Comparison of ENCODE assay signal across 8 mouse cellular contexts in genomic region chr5:48138849-48139487, GRCm38 (mm10).
DNase-seq lines count a peak whose midpoint lies in the region; ATAC-seq and TF ChIP-seq lines count a peak whose summit lies in the region.
"Had no signal": no experiment of that assay in that cellular context is flagged by ENCODE, and none has a peak within 500 bp of the region (broad histone marks: within the 10 kb centered on the region; RNA-seq: fewer than 3 reads in every experiment).

No protein-coding gene starts in this region.

- no peaks in the 10 kb centered on the region for H3K36me3 ChIP-seq in hindbrain, embryonic 16.5 days (ENCODE audit: control insufficient read depth, insufficient read depth, low read length)
- no peaks in the 10 kb centered on the region for H3K36me3 ChIP-seq in neural tube, embryonic 13.5 days

- H3K27ac ChIP-seq in left cerebral cortex, adult 2 months: no peak overlapping the region
- no peak overlapping the region for H3K27ac ChIP-seq in hindbrain, embryonic 16.5 days (ENCODE audit: low read depth, low read length)
- no peak overlapping the region for H3K27ac ChIP-seq in neural tube, embryonic 13.5 days (replicated peaks)

- peak; percentile 33 for TF ChIP-seq CTCF in left cerebral cortex, adult 2 months (IDR thresholded peaks at IDR 0.05)
- peak; percentile 40; the same call in 1 of the 2 replicates for TF ChIP-seq CTCF in brain, embryonic 14.5 days (IDR thresholded peaks at IDR 0.05; ENCODE audit: borderline replicate concordance, extremely low read depth, insufficient read depth, insufficient read length)

- no peak for DNase-seq in left cerebral cortex, adult 2 months (ENCODE audit: extremely low spot score in 1 of 2, low spot score in 2 of 2)
- DNase-seq in left cerebral cortex, postnatal 25 days (ENCODE audit: low spot score in 2 of 2): no peak
- DNase-seq in brain, embryonic 14.5 days (ENCODE audit: low read depth): peak; percentile 79
- DNase-seq in cerebellum, postnatal 25 days: no peak
- no peak for DNase-seq in left cerebral cortex, adult 9 months (ENCODE audit: low spot score in 2 of 2)
- DNase-seq: gastrocnemius, postnatal 25 days had no signal

- H3K4me2 ChIP-seq in hindbrain, embryonic 16.5 days (ENCODE audit: low read length): no peak overlapping the region
- no peak overlapping the region for H3K4me2 ChIP-seq in neural tube, embryonic 13.5 days

- WGBS in hindbrain, embryonic 16.5 days: 17% methylated on average over 8 of the region's 8 CpGs
- WGBS in neural tube, embryonic 13.5 days: 10% methylated on average over 8 of the region's 8 CpGs

- intact Hi-C loops in left cerebral cortex, adult 2 months (cut with DNase I): loop anchor here (5.0 to 10.0 kb wide), 5 partner anchors 103 to 1694 kb away; partner anchors contain the start of gene Slit2
- intact Hi-C loops in left cerebral cortex, postnatal 25 days (cut with DNase I): loop anchor here (1.0 to 10.0 kb wide), 4 partner anchors 101 to 1694 kb away; no protein-coding TSS in a partner anchor

- no peak overlapping the region for H3K9ac ChIP-seq in hindbrain, embryonic 16.5 days (ENCODE audit: low read depth, low read length)
- H3K9ac ChIP-seq in neural tube, embryonic 13.5 days: no peak overlapping the region

- TF ChIP-seq POLR2A in brain, embryonic 14.5 days (IDR thresholded peaks at IDR 0.05; ENCODE audit: borderline replicate concordance, extremely low read depth, insufficient read depth, insufficient read length, poor library complexity, severe bottlenecking): no peak

- no peaks in the 10 kb centered on the region for H3K9me3 ChIP-seq in hindbrain, embryonic 16.5 days (ENCODE audit: control insufficient read depth, low read length)
- H3K9me3 ChIP-seq in neural tube, embryonic 13.5 days: no peaks in the 10 kb centered on the region

- no peaks in the 10 kb centered on the region for H3K27me3 ChIP-seq in hindbrain, embryonic 16.5 days (replicated peaks; ENCODE audit: control insufficient read depth, insufficient read depth, low read length)
- H3K27me3 ChIP-seq in neural tube, embryonic 13.5 days: no peaks in the 10 kb centered on the region

- H3K4me3 ChIP-seq in left cerebral cortex, adult 2 months: no peak overlapping the region
- no peak overlapping the region for H3K4me3 ChIP-seq in hindbrain, embryonic 16.5 days (ENCODE audit: low read length)
- H3K4me3 ChIP-seq in neural tube, embryonic 13.5 days: no peak overlapping the region

- 0 out of 2 replicates have a peak, but pooled peaks have one; percentile 46 for ATAC-seq in hindbrain, embryonic 16.5 days
- 0 out of 2 replicates have a peak, but pooled peaks have one; percentile 44 for ATAC-seq in neural tube, embryonic 13.5 days (ENCODE audit: low read depth)

- H3K4me1 ChIP-seq in hindbrain, embryonic 16.5 days (ENCODE audit: control insufficient read depth, insufficient read depth, low read depth, low read length): no peaks in the 10 kb centered on the region
- peaks cover 10% of the 10 kb centered on the region; the same call in 1 of the 2 replicates for H3K4me1 ChIP-seq in neural tube, embryonic 13.5 days (replicated peaks)
